10 mouse cellular contexts compared by ENCODE assay signal in the genomic region with DNA sequence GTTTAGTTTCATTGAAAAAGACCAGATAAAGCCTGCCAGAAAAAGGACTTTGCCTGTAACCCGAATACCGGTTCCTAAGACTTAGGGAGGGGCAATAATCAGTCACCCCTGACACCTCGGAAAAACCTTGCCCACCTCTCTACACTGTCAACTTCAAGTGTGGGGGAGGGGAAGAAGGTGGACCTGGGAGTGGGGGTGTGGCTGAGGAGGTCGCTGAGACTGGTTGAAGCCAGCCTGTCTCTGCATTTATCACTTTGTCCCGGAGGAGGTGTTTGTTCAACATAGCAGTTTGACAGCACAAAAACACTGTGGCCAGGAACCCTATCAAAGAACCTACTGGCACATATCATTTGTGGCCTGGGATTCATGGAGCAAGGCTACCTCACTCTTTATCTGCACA. TPM values are rescaled to one million over a fixed set of nuclear protein-coding genes. Genes with fewer than 3 reads are reported as not detected.
DNase-seq lines count a peak whose midpoint lies in the region; ATAC-seq lines count a peak whose summit lies in the region.
"Had no signal": no experiment of that assay in that cellular context is flagged by ENCODE, and none has a peak within 500 bp of the region (broad histone marks: within the 10 kb centered on the region; RNA-seq: fewer than 3 reads in every experiment).

No protein-coding gene starts in this region.

- H3K4me1 ChIP-seq in lung, embryonic 16.5 days (replicated peaks; ENCODE audit: control insufficient read depth, insufficient read depth, low read length), result peaks cover 51% of the 10 kb centered on the region
- H3K4me1 ChIP-seq in forebrain, embryonic 15.5 days, result peaks cover 93% of the 10 kb centered on the region
- H3K4me1 ChIP-seq in kidney, embryonic 15.5 days, result peaks cover 59% of the 10 kb centered on the region
- peaks cover 34% of the 10 kb centered on the region for H3K4me1 ChIP-seq in stomach, embryonic 14.5 days (ENCODE audit: control insufficient read depth, insufficient read depth, low read length)

- H3K27ac ChIP-seq in lung, embryonic 16.5 days (ENCODE audit: low read length), result peak overlapping the region; percentile 52
- H3K27ac ChIP-seq in forebrain, embryonic 15.5 days (replicated peaks), result peak overlapping the region; percentile 79
- peak overlapping the region; percentile 66 for H3K27ac ChIP-seq in kidney, embryonic 15.5 days
- H3K27ac ChIP-seq in stomach, embryonic 14.5 days (ENCODE audit: low read length), result no peak overlapping the region
- H3K27ac ChIP-seq: limb, embryonic 13.5 days had no signal

- H3K4me3 ChIP-seq in lung, embryonic 16.5 days (ENCODE audit: low read length), result peak overlapping the region; percentile 11; the same call in 1 of the 2 replicates
- no peak overlapping the region for H3K4me3 ChIP-seq in forebrain, embryonic 15.5 days
- H3K4me3 ChIP-seq in kidney, embryonic 15.5 days (replicated peaks), result no peak overlapping the region
- no peak overlapping the region for H3K4me3 ChIP-seq in stomach, embryonic 14.5 days (ENCODE audit: low read depth, low read length)
- H3K4me3 ChIP-seq: limb, embryonic 13.5 days had no signal

- H3K27me3 ChIP-seq in lung, embryonic 16.5 days (ENCODE audit: control insufficient read depth, insufficient read depth, low read depth, low read length), result no peaks in the 10 kb centered on the region
- H3K27me3 ChIP-seq in forebrain, embryonic 15.5 days, result no peaks in the 10 kb centered on the region
- no peaks in the 10 kb centered on the region for H3K27me3 ChIP-seq in kidney, embryonic 15.5 days
- H3K27me3 ChIP-seq in stomach, embryonic 14.5 days (ENCODE audit: control insufficient read depth, insufficient read depth, low read length), result no peaks in the 10 kb centered on the region

- H3K4me2 ChIP-seq in lung, embryonic 16.5 days (ENCODE audit: low read depth, low read length), result peak overlapping the region; percentile 37
- H3K4me2 ChIP-seq in forebrain, embryonic 15.5 days (replicated peaks), result peak overlapping the region; percentile 35; the same call in 1 of the 2 replicates
- H3K4me2 ChIP-seq in kidney, embryonic 15.5 days, result peak overlapping the region; percentile 28; the same call in 1 of the 2 replicates
- no peak overlapping the region for H3K4me2 ChIP-seq in stomach, embryonic 14.5 days (replicated peaks; ENCODE audit: low read depth, low read length)
- H3K4me2 ChIP-seq: limb, embryonic 13.5 days had no signal

- H3K9ac ChIP-seq in lung, embryonic 16.5 days (ENCODE audit: low read length), result peak overlapping the region; percentile 37
- H3K9ac ChIP-seq in forebrain, embryonic 15.5 days (replicated peaks), result 0 out of 2 replicates have a peak overlapping the region, but pooled peaks have one; percentile 14
- peak overlapping the region; percentile 23; the same call in 1 of the 2 replicates for H3K9ac ChIP-seq in kidney, embryonic 15.5 days
- H3K9ac ChIP-seq in stomach, embryonic 14.5 days (replicated peaks; ENCODE audit: low read depth, low read length), result no peak overlapping the region
- H3K9ac ChIP-seq: limb, embryonic 13.5 days had no signal

- no peaks in the 10 kb centered on the region for H3K9me3 ChIP-seq in lung, embryonic 16.5 days (ENCODE audit: control insufficient read depth, low read length)
- H3K9me3 ChIP-seq in forebrain, embryonic 15.5 days, result no peaks in the 10 kb centered on the region
- no peaks in the 10 kb centered on the region for H3K9me3 ChIP-seq in kidney, embryonic 15.5 days (replicated peaks)
- no peaks in the 10 kb centered on the region for H3K9me3 ChIP-seq in stomach, embryonic 14.5 days (ENCODE audit: control insufficient read depth, low read depth, low read length)
- H3K9me3 ChIP-seq: limb, embryonic 13.5 days had no signal

- no peak for ATAC-seq in lung, embryonic 16.5 days (ENCODE audit: low read depth)
- no peak for ATAC-seq in forebrain, embryonic 15.5 days (replicated peaks)
- peak; percentile 91 for ATAC-seq in kidney, embryonic 15.5 days (replicated peaks; ENCODE audit: low FRiP score)
- ATAC-seq in stomach, embryonic 14.5 days (ENCODE audit: insufficient number of reproducible peaks, insufficient read depth, low FRiP score, low read depth), result 0 out of 2 replicates have a peak, but pooled peaks have one; percentile 57
- no peak for ATAC-seq in inflammation-experienced regulatory T-cells, adult 6 months
- ATAC-seq: activated CD4-positive, CD25-positive, alpha-beta regulatory T cell, adult 4 months had no signal

- WGBS in lung, embryonic 16.5 days, result 11% methylated on average over 5 of the region's 5 CpGs
- 10% methylated on average over 5 of the region's 5 CpGs for whole genome bisulfite sequencing in forebrain, embryonic 15.5 days
- WGBS in kidney, embryonic 15.5 days, result 8% methylated on average over 5 of the region's 5 CpGs
- 12% methylated on average over 5 of the region's 5 CpGs for WGBS in stomach, embryonic 14.5 days

- DNase-seq in lung, postnatal 36 days, result no peak
- no peak for DNase-seq in ovary, adult 18-20 months (ENCODE audit: low spot score)
- no peak for DNase-seq in thymus, postnatal 36 days

- H3K36me3 ChIP-seq in lung, embryonic 16.5 days (ENCODE audit: control insufficient read depth, insufficient read depth, low read length), result 0 out of 2 replicates have a peak, but pooled peaks cover 6% of the 10 kb centered on the region
- peaks cover 12% of the 10 kb centered on the region; the same call in 1 of the 2 replicates for H3K36me3 ChIP-seq in forebrain, embryonic 15.5 days
- H3K36me3 ChIP-seq in kidney, embryonic 15.5 days, result peaks cover 25% of the 10 kb centered on the region; the same call in 1 of the 2 replicates
- H3K36me3 ChIP-seq in stomach, embryonic 14.5 days (ENCODE audit: control insufficient read depth, insufficient read depth, low read length), result peaks cover 13% of the 10 kb centered on the region
- H3K36me3 ChIP-seq: limb, embryonic 13.5 days had no signal

RNA-seq across cellular contexts. Expression of a gene that starts 19.2 kb away (rescaled TPM):
- 77.3 and 84.3 TPM in 2 replicates for polyA plus RNA-seq in lung, embryonic 16.5 days (2015; fragmentation: Nextera tagmentation; extraction: Ambion mirVana)
- polyA plus RNA-seq in forebrain, embryonic 15.5 days (2015; fragmentation: Nextera tagmentation; extraction: Ambion mirVana), result 106 and 119 TPM in 2 replicates
- 51.1 and 57.1 TPM in 2 replicates for polyA plus RNA-seq in kidney, embryonic 15.5 days (2015; fragmentation: Nextera tagmentation; extraction: Ambion mirVana)
- 67.9 and 73.2 TPM in 2 replicates for polyA plus RNA-seq in stomach, embryonic 14.5 days (2014; fragmentation: Nextera tagmentation; extraction: Ambion mirVana)
- polyA plus RNA-seq in inflammation-experienced regulatory T-cells, adult 6 months (2017; shearing (Covaris generic)), result 1 to 10 TPM in 1 of 3 experiments, under 1 TPM in 2; 0.66 to 6.7 (median 0.91) TPM

Comparison
In these comparisons a context has a peak if more than half of its experiments do, and no peak if none do; other contexts are left out.
1. ATAC-seq: peak in kidney, embryonic 15.5 days (single experiment) and stomach, embryonic 14.5 days (single experiment); none in lung, embryonic 16.5 days (single experiment), forebrain, embryonic 15.5 days (single experiment) and inflammation-experienced regulatory T-cells, adult 6 months (single experiment).